Mouse (Mus musculus) activated CD4-positive, CD25-positive, alpha-beta regulatory T cell, adult 4 months (primary cell): ENCODE data around the gene Gng10. TPM values are rescaled to one million over a fixed set of nuclear protein-coding genes. Genes with fewer than 3 reads are reported as not detected.

Source experiments
- ATAC-seq: one replicate; pipeline ENCODE4 v1.8.0; 2017
- polyA plus RNA-seq, 2 experiments: library from polyadenylated mRNA; unstranded; fragments of 100-300 nt; shearing (Covaris generic); gene quantifications; one replicate each; pipeline ENCODE4 v1.2.1; 2017

Gng10 gene
- 100 to 1,000 TPM; 173 to 174 TPM for polyA plus RNA-seq

DNA sequence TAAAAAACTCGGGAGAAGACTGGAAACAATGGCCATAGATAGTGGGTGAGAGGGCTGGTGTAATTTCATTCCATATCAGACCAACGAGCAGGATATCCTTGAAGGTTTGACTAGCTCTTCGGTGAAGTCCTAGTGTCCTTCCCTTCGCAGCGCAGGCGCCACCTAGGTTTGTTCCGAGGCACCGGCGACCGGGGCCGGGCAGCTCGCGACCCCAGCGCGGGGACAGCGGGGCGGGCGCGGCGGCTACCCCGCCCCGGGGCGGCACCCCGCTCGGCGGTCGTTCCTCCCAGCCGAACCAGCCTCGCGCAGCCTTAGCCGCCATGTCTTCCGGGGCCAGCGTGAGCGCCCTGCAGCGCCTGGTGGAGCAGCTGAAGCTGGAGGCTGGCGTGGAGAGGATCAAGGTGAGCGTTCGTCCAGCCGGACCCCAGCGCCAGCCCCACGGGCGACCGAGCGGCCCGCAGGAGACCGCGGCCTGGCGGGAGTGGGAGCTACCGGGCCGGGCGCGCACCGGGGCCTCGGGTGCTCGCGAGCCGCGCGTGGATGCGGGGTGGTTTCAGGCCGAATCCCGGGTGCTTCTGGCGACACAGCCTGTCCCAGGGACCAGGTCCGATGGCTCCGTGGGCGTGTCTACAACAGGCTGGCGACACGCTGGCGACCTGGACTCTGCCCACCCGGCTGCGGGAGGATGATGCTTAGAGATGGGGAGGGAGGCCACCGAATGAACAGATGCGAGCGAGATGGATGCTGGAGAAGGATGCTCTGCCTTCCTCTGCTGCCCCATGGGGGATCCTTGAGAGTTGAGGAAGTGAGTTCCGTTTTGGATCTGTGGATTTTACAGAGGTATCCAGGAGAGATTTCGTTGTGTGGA is at the start of gene Gng10:
Gene Gng10 (plus strand): TSS at position 171 of the 868 bp plus-strand sequence.
- ATAC-seq = peak; percentile 78

DNA sequence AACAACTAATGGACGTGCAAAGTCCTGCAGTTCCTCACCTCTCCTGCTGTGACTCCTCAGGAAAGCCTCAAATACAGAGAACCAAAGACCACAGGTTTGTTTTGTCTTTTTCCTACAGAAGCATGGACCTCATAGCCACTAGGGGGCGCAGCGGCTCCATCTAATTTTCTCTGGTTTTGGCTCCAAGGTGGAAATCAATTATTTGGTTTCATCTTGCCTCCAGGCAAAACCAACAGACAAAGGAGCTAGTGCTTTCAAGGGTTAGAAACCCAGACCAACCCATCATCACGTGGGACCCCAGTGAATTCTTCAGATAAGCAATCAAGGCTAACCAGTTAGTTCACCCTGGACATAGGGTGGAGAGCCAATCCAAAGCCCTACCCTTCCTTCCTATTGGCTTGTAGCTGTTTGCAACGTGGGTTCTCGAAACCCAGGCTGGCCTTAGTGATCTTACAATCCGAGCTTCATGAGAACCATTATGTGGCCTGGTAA is 49.7 kb upstream of the Gng10 start:
- peak; percentile 66 for ATAC-seq

DNA sequence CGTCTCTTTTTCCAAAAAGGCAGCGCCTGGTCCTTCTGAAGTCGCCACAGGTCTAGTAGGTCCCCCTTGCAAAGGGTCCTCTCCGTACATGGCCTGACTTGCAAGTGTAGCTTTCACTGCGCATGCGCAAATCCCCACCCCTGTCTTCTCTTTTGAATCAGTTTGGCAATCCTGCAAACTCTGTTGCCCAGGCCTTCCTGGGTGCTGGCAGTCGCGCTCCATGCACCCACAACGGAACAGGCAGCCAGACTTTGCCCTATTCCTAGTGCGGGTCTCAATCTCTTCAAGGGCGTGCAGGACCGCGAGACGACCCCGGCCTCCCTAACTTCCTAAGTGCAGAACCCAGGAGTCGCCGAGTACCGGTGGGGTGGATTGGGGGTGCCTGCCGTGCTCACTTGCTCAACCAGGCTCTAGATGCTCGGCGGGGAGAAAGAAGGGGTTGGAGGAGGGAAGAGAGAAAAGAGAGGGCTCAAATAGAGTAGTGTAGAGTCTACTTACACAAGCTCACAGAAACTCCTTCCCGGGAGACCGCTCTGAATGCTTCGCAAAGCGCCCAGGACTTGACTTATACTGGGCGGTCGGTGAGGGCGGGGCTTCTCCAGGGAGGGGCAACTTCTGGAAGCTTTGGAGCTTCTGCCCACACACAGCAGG is 48.2 kb upstream of the Gng10 start, which contains the start of gene Ptgr1:
Gene Ptgr1 (minus strand): TSS at position 580 of the 651 bp plus-strand sequence.
- peak; percentile 33 for ATAC-seq

DNA sequence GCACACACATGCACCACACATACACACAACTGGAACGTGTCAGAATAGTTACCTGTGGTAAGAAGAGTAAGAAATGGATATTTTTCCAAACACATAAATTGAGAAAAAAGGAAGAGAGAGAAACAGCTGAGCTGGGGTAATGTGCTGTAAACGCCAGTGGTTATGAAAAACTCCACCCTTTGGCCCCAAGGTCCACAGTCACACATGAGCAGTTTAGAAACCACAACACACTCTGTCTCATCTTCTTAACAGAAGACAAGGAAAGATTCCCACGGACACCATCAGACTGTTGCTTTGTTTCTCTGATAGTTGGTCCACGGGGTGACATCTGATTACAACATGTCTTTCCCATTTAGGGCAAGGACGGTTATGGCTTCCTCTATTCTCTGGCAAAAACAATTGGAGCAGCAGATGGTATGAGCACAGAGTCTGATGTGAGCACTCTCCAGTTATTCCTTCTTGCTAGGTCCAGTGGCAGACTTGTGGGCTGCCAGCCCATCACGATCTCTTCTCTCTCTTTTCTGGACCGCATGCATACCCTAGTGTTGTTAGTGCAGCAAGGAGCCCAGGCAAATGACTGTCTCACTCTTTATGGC is 45.5 kb upstream of the Gng10 start:
- no peak for ATAC-seq

DNA sequence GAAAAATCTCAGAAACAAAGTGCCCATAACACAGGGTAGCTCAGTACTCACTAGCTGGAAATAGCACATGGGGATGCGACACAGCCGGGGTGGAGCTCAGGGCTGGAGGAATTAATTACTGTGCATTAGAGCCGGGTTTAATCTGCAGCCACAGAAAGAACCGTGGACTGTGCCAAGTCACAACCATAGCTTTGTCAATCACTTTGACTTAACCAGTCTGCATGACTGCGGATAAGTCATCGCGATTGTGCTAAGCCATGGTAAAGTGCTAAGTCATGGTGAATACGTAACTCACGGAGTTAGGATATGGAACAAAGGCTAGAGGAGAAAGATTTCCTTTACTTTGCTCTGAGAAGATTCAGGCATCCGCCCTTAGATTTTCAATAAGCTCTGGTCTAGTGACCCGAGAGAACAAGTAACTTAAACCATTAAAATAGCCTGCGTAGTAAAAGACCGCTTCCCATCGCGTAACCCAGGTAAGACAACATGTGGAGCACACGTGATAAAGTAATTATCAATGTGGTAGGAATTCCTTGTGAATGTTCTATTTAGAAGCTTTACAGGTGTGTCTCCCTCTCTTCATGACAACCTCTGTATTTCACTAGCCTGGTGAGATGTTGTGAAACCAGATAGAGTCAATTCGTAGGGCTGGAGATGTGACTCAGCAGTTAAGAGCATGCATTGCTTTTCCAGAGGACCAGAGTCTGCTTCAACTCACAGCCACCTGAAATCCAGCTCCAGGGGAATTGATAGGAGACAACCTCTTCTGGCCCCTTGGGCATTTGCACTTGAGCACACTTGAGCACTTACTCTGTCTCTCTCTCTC is 44.1 kb upstream of the Gng10 start:
- no peak for ATAC-seq

DNA sequence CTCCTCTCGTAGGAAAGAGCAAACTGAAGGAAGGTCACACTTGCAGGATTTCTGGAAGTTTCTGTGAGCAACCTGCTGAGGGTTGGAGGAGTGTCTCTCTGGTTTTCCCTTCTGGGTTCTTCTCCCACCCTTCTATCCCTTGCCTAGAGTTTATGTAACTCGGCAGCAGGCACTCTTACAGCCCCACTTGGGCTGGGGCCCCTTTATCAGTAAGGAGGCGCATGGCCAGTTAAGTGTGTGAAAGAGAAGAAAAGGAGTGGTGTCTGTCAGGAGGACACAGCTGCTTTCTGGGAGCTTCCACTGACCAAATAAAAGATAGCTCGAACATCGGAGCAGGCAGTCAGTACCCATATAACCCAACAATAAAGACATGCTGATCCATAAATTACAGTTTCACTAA is 42.7 kb upstream of the Gng10 start:
- ATAC-seq = no peak

DNA sequence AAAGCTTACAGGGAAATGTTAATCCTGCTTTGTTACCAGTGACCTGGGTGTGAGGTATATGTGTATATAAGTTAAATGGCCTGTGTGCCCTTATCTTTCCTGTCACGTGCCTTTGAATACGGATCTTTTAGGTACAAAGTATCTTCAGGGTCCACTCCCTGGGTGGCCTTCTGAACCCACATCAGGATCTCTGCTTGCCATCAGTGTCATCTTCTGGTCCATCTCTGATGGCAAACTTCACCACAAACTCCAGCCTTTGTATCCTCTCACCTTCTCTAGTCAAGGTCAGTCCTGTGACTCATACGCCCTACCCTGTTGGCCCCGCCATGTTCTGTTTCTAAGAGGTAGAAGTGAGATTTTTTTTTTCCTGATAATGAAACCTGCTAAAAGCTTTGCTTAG is 40.1 kb upstream of the Gng10 start, which contains the start of gene Dnajc25:
Gene Dnajc25 (plus strand): TSS at position 301 of the 400 bp plus-strand sequence.
- ATAC-seq = no peak

DNA sequence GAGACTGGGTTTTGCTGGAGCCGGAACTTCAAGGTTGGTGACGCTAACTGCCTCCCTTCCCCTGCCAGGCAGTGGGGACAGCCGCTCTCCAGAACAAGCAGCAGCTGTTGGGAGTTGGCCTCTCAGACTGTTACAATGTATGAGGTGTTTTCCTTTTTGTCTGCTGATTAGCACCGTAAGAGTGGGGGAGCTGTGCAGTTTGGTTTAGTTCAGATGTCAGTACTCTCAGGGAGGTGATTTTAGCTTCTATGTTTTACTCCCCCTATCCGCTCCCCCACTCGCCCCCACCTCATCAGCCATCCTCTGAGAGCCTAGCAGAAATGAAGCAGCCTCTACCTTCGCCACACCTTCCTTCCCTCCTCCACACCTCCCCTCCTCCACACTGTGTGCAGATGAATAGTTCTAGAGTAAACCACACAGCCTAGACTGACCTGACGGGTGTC is 39.6 kb upstream of the Gng10 start:
- no peak for ATAC-seq

DNA sequence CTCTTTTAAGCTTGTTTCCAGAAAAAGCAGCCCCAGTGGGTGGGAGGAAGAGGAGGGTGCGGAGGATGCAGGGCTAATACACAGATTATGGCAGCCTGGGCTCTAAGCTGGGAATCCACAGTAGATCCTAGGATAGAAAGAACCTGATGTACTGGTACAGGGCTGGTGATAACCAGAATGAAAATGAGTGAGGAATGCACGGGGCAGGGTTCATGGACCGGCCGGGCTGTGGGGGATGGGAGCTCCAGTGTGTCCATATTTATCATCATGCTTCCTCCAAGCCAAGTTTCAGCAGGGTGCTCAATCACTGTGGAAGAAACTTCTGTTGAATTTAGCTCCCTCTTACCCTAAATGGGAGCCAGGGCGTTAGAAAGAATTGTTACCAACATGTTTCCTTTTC is 37.8 kb upstream of the Gng10 start:
- ATAC-seq = no peak

DNA sequence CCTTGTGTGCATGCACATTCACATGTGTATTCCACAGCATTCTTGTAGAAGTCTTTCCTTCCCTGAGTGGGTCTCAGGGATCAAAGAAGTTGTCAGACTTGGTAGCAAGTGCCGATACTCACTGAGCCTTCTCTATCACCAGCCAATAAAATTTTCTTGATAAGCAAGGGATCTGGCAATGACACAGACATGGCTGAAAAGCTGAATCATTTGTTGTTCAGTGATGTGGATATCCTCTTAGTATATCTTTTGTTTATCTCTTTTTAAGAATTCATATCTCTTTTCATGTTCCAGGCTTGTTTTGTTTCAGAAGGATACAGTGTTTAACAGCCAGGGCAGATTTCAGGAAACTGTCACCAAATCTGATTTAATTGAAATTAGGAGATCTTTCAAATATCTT is 36.2 kb upstream of the Gng10 start:
- ATAC-seq = no peak

DNA sequence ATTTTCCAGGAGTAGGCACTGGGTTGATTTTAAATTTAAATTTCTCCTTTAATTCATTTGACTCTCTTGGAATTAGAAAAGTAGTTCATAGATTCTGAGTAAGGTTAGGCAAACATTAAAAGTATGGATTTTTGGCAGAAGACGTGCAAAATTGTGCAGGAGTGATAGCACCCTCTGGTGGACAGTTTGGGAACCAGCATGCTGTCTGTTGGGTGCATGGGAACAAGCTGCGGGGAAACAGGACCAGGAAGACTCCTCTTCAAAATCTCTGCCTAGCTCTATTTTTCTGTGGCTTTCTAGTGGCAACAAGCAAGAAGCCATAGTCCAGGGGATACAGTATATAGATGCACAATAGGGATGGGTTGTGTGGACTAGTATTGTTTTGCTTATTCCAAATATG is 35.2 kb upstream of the Gng10 start:
- peak; percentile 29 for ATAC-seq

DNA sequence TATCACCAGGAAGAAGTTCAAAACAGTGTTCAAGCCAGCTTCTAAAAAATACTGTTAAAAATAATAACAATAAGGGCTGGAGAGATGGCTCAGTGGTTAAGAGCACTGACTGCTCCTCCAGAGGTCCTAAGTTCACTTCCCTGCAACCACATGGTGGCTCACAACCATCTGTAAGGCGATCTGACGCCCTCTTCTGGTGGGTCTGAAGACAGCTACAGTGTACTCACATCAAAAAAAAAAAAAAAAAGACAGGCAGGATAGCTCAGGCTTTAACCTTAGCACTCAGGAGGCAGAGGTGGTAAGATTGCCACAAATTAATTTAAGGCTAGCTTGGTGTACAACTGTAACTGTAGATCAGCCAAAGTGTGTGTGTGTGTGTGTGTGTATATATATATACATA is 34.3 kb upstream of the Gng10 start:
- ATAC-seq = no peak

DNA sequence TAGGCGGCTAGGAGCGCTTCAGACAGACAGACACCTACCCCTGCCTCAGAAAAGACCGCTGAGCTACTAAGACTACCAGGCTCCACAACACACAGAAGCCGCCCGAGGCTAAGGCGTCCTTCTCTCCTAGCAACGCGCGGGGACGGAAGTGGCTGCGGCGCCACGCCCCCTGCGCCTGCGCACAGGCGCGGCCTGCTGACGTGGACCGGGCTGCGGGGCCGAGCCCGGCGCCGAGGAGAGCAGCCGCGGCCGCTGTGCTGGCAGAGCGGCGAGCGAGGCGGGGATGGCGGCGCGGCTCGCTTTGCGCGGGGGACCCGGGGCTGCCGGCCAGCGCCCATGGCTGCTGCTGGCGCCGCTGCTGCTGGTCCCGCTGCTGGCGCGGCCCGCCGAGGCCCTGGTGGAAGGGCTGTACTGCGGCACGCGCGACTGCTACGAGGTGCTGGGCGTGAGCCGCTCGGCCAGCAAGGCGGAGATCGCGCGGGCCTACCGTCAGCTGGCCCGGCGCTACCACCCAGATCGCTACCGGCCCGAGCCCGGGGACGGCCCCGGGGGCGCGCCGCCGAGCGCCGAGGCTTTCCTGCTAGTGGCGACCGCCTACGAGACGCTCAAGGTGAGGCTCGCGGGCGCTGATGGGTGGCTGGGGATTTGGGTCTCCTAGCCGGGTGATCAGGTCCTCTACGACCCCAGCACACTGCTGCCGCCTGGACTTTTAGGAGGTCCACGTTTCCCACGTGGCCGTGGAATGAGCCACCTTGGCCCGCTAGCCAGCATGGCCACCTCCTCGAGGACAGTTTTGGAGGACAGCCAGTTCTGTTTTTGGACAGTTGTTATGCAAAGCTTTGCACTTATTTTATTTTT is 31.7 kb upstream of the Gng10 start, which contains the start of gene Gm20503:
Gene Gm20503 (plus strand): TSS at position 263 of the 858 bp plus-strand sequence.
- ATAC-seq = peak; percentile 96

DNA sequence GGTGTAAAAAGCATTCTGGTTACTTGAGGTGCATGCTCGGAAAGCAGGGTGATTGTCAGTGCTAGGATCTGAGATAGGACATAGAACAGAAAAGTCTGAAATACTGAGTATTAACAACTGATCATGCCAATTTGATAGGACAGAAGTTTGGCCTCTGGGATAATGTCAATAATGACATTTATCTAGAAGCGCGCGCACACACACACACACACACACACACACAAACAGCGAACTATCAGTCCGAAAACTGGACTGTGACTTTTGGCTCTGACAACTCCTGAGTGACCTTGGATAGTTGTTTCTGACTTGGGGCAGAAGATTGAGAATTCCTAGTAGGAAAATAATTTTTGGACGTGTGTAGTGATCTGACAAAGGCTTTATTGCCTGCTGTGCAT is 31.1 kb upstream of the Gng10 start:
- ATAC-seq = no peak

DNA sequence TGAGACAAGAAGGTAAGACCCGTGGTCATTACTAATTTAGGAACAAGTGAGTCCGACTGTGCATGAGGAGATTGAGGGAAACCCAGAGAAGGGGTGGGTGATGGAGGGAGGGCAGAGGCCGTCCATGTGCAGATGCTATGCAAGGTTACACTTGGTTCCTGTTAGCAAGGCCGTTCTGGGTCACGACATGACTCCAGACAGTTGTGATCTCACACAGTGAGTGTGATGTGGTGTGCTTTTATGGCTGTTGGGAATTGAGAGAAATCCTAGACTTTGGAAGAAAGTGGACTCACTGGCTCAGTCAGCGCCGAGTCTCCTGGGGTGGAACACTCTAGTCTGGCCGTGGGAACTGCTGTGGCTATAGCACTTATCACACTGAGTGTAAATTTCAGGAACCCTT is 28.7 kb upstream of the Gng10 start:
- ATAC-seq = no peak

DNA sequence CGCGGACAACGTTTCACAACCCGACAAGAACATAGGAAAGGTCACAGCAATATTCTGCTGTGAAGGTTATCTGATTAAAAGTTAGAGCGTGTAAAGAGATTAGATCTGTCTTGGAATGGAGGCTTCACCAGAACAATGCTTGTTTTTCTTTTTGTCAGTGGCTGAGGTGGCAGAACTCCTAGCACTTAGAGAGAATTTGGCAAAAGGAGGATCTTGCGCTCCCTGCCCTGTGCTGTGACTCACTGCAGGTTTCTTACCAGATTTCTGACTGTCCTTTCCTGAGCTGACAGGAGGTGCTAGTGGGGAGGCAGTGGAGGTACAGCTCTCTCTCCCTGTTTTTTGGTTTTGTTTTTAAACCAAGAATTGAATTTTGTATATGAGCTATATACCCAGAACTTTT is 27.9 kb upstream of the Gng10 start:
- no peak for ATAC-seq

DNA sequence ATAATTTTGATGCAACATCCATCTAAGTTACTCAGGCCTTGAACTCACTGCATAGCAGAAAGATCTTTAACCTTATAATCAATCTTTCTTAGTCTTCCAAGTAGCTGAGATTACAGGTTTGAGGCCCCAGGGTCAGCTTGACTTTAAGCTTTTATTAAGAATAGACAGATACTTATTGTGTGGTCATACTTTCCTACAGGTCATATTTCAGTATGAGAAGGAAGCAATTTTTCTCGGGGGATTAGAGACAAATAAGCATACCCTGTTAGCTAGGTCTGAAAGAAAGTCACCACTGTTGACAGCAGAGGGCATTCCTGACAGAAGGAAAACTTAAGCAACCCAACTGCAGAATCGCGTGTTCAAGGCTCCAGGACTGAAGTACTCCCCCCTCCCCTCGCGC is 26.9 kb upstream of the Gng10 start:
- no peak for ATAC-seq

DNA sequence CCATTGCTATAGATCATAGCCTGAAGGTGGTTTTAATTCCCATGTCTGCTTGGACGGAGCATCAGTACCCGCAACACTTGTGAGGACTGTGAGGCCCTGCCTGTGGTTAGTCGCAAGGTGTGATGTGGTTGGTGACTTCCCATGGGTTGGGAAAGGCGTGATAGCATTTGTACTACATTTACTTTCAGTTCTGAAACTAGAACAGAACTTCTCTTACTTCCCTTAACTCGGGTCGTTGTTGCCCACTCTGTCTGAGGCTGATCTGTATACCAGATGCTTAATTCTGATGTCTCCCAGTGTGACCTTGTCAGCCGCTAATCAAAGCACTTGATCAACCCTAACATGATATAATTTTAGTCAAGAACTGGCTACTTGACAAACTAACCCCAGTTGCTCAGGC is 25.7 kb upstream of the Gng10 start:
- peak; percentile 83 for ATAC-seq

DNA sequence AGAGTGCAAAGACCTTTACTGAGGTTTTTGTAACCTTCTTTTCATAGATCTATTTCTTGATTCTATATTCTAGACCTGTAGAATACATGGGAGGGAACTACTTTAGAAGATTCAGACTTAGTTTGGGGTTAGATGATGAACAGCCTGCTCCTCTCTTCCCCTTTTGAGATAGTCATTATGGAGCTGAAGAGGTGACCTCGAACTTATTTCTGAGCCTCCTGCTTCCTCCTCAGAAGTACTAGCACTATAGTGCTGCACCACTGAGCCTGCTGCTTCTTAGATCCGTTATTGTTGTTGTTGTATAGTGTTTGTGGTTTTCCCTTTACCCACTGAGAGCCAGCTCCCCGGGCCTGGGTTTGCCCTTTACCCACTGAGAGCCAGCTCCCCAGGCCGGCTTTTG is 25.2 kb upstream of the Gng10 start:
- ATAC-seq = no peak

DNA sequence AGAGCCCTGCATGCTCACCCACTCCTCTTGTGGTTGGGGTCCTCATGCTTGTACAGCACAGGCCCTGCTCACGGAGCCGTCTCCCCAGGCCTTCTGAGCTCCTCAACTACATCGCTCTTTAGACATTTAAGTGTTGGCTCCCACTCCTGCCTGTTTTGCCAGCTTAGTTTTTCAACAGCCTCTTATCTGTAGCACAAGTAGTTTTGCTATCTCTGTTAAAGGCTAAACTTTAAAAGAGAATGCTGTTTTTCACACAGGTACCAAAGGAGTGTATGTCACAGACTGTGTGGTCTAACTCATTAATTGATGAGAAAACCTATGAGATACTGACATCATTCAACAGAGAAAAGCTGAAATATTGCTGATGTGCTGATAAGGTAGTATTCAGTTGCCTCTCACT is 23.4 kb upstream of the Gng10 start:
- no peak for ATAC-seq

DNA sequence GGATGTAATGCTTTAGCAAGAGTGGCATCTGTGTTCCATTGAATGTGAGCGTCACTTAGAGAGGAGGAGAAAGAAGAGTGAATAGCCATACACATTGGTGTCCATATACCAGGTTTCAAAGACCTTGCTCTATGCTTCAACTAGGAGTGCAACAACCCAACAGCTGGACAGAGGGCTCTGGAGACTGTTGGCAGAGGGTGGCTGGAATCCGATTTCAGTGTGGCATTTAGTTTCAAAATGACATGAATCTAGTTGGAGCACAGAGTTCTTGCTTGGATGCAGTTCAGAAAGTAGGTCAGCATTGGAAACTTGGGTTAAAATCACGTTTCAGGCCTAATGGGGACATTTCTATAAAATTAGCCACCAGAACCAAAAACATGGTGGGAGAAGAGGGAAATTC is 19.7 kb upstream of the Gng10 start:
- ATAC-seq = no peak
